Mouse (Mus musculus) CH12.LX (cell line): ENCODE measurements around the gene Gimap5. TPM values are rescaled to one million over a fixed set of nuclear protein-coding genes. Genes with fewer than 3 reads are reported as not detected.
A peak's percentile ranks its signal among the peaks of the same experiment; 100 is the strongest.

Experiments
- DNase-seq: peaks from one replicate; pipeline ENCODE4 v3.0.0-alpha.2; 2013; ENCODE audit errors: extremely low read depth
- H3K27ac ChIP-seq: 2 replicates; pipeline ENCODE4 v1.5.1; 2012; ENCODE audit warnings: low read depth, mild to moderate bottlenecking, control low read depth, moderate library complexity; ENCODE audit not compliant: insufficient read depth
- H3K27me3 ChIP-seq: replicated peaks from 2 replicates; pipeline ENCODE3; 2012; ENCODE audit warnings: inconsistent platforms
- H3K36me3 ChIP-seq, 2 experiments: replicated peaks in 1 of 2; 2 replicates each; pipeline versions ENCODE3 to v1.6.1; 2012; ENCODE audit warnings: inconsistent platforms in 1 of 2, low read length in 1 of 2, mild to moderate bottlenecking in 1 of 2, mixed read lengths in 1 of 2, moderate library complexity in 1 of 2; ENCODE audit not compliant: control insufficient read depth in 1 of 2, insufficient read depth in 1 of 2
- H3K4me1 ChIP-seq, 2 experiments: 2 replicates each; pipeline ENCODE4 v1.6.1; 2012; ENCODE audit warnings: inconsistent platforms in 1 of 2, moderate library complexity in 1 of 2; ENCODE audit not compliant: insufficient read depth in 2 of 2, control insufficient read depth in 1 of 2
- H3K4me2 ChIP-seq: 2 replicates; pipeline ENCODE4 v1.6.1; 2012; ENCODE audit warnings: low read depth, mild to moderate bottlenecking, control low read depth; ENCODE audit not compliant: poor library complexity, insufficient read depth, severe bottlenecking
- H3K4me3 ChIP-seq, 3 experiments: fragments of 150-350 bp in 1 of 3; sonication (generic) in 1 of 3; replicated peaks in 1 of 3; 2 replicates each; pipeline versions ENCODE3 to v1.5.1; 2011 to 2012; ENCODE audit warnings: low read depth in 2 of 3, low read length in 2 of 3, mild to moderate bottlenecking in 2 of 3, moderate library complexity in 2 of 3, control low read depth in 1 of 3, improper control_type of control experiment in 1 of 3, inconsistent platforms in 1 of 3, mixed read lengths in 1 of 3; ENCODE audit not compliant: poor library complexity in 1 of 3
- H3K79me2 ChIP-seq: replicated peaks from 2 replicates; pipeline ENCODE4 v1.6.1; 2012; ENCODE audit warnings: mild to moderate bottlenecking, moderate library complexity; ENCODE audit not compliant: control insufficient read depth, poor library complexity, insufficient read depth, severe bottlenecking; ENCODE audit errors: extremely low read depth
- H3K9ac ChIP-seq: 2 replicates; pipeline ENCODE4 v1.6.1; 2012; ENCODE audit warnings: low read depth, mild to moderate bottlenecking, control low read depth, moderate library complexity; ENCODE audit not compliant: insufficient read depth
- H3K9me3 ChIP-seq: replicated peaks from 2 replicates; pipeline ENCODE3; 2012; ENCODE audit warnings: low read length, inconsistent platforms, mixed read lengths
- BHLHE40 ChIP-seq: IDR thresholded peaks from 2 replicates; pipeline ENCODE4 v1.6.1; 2011; ENCODE audit warnings: mild to moderate bottlenecking, low read depth, low read length, improper control_type of control experiment
- CHD1 ChIP-seq: IDR thresholded peaks from 2 replicates; pipeline ENCODE4 v1.6.1; 2012; ENCODE audit warnings: low read depth, low read length, improper control_type of control experiment, inconsistent platforms
- CHD2 ChIP-seq: IDR thresholded peaks from 2 replicates; pipeline ENCODE4 v1.6.1; 2011; ENCODE audit warnings: low read length, improper control_type of control experiment
- CTCF ChIP-seq, 2 experiments: IDR thresholded peaks in 1 of 2; conservative IDR thresholded peaks in 1 of 2; 2 replicates each; pipeline ENCODE4 v1.5.1; 2011 to 2012; ENCODE audit warnings: low read depth in 2 of 2, low read length in 2 of 2, improper control_type of control experiment in 1 of 2, inconsistent platforms in 1 of 2, mild to moderate bottlenecking in 1 of 2, moderate library complexity in 1 of 2
- E2F4 ChIP-seq: IDR thresholded peaks from 2 replicates; pipeline ENCODE4 v1.6.1; 2011; ENCODE audit warnings: low read depth, low read length, improper control_type of control experiment; ENCODE audit not compliant: insufficient replicate concordance
- ELF1 ChIP-seq: IDR thresholded peaks from 2 replicates; pipeline ENCODE4 v1.6.1; 2014; ENCODE audit warnings: low read depth, mild to moderate bottlenecking, inconsistent platforms, low read length, improper control_type of control experiment
- EP300 ChIP-seq: IDR thresholded peaks from 2 replicates; pipeline ENCODE4 v1.6.1; 2011; ENCODE audit warnings: low read length, improper control_type of control experiment
- ETS1 ChIP-seq: conservative IDR thresholded peaks from 2 replicates; pipeline ENCODE4 v1.6.1; 2012; ENCODE audit warnings: low read depth, mild to moderate bottlenecking, inconsistent platforms, low read length, improper control_type of control experiment, moderate library complexity
- GABPA ChIP-seq: IDR thresholded peaks from 2 replicates; pipeline ENCODE4 v1.6.1; 2012; ENCODE audit warnings: low read depth, low read length, improper control_type of control experiment, inconsistent platforms; ENCODE audit not compliant: insufficient replicate concordance
- HCFC1 ChIP-seq: IDR thresholded peaks from 2 replicates; pipeline ENCODE4 v1.6.1; 2012; ENCODE audit warnings: low read depth, mild to moderate bottlenecking, inconsistent platforms, low read length, improper control_type of control experiment
- IRF4 ChIP-seq: IDR thresholded peaks from 2 replicates; pipeline ENCODE4 v1.6.1; 2014; ENCODE audit warnings: low read depth, mild to moderate bottlenecking, inconsistent platforms, low read length, improper control_type of control experiment
- JUN ChIP-seq: IDR thresholded peaks from 2 replicates; pipeline ENCODE4 v1.6.1; 2011; ENCODE audit warnings: low read depth, mild to moderate bottlenecking, low read length, improper control_type of control experiment, moderate library complexity; ENCODE audit not compliant: insufficient read depth
- JUND ChIP-seq: conservative IDR thresholded peaks from 2 replicates; pipeline ENCODE4 v1.6.1; 2011; ENCODE audit warnings: low read depth, low read length, improper control_type of control experiment
- KAT2A ChIP-seq: IDR thresholded peaks from 2 replicates; pipeline ENCODE4 v1.6.1; 2012; ENCODE audit warnings: low read length, improper control_type of control experiment, inconsistent platforms; ENCODE audit not compliant: insufficient replicate concordance
- MAFK ChIP-seq: IDR thresholded peaks from 2 replicates; pipeline ENCODE4 v1.6.1; 2011; ENCODE audit warnings: low read length, improper control_type of control experiment; ENCODE audit not compliant: insufficient replicate concordance
- MAX ChIP-seq: IDR thresholded peaks from 2 replicates; pipeline ENCODE4 v1.6.1; 2011; ENCODE audit warnings: low read length, improper control_type of control experiment
- MAZ ChIP-seq: IDR thresholded peaks from 2 replicates; pipeline ENCODE4 v1.6.1; 2012; ENCODE audit warnings: low read depth, mild to moderate bottlenecking, inconsistent platforms, low read length, improper control_type of control experiment, moderate library complexity
- MEF2A ChIP-seq: IDR thresholded peaks from 2 replicates; pipeline ENCODE4 v1.6.1; 2014; ENCODE audit warnings: low read depth, mild to moderate bottlenecking, inconsistent platforms, low read length, improper control_type of control experiment, borderline replicate concordance
- MXI1 ChIP-seq: IDR thresholded peaks from 2 replicates; pipeline ENCODE4 v1.6.1; 2011; ENCODE audit warnings: mild to moderate bottlenecking, low read depth, low read length, improper control_type of control experiment
- MYC ChIP-seq: IDR thresholded peaks from 2 replicates; pipeline ENCODE4 v1.6.1; 2011; ENCODE audit warnings: low read depth, mild to moderate bottlenecking, improper control_type of control experiment, low read length
- NELFE ChIP-seq: IDR thresholded peaks from 2 replicates; pipeline ENCODE4 v1.6.1; 2011; ENCODE audit warnings: low read depth, low read length, improper control_type of control experiment
- NRF1 ChIP-seq: IDR thresholded peaks from 2 replicates; pipeline ENCODE4 v1.6.1; 2014; ENCODE audit warnings: low read depth, mild to moderate bottlenecking, inconsistent platforms, low read length, improper control_type of control experiment, moderate library complexity
- PAX5 ChIP-seq: IDR thresholded peaks from 2 replicates; pipeline ENCODE4 v1.6.1; 2012; ENCODE audit warnings: low read length, inconsistent platforms, mixed read lengths
- POLR2A ChIP-seq: IDR thresholded peaks from 2 replicates; pipeline ENCODE4 v1.6.1; 2011; ENCODE audit warnings: low read depth, mild to moderate bottlenecking, improper control_type of control experiment, low read length
- POLR2AphosphoS2 ChIP-seq: IDR thresholded peaks from 2 replicates; pipeline ENCODE4 v1.6.1; 2011; ENCODE audit warnings: low read depth, low read length, improper control_type of control experiment
- RAD21 ChIP-seq: IDR thresholded peaks from 2 replicates; pipeline ENCODE4 v1.6.1; 2011; ENCODE audit warnings: low read depth, mild to moderate bottlenecking, low read length, improper control_type of control experiment, moderate library complexity
- RCOR1 ChIP-seq: conservative IDR thresholded peaks from 2 replicates; pipeline ENCODE4 v1.6.1; 2012; ENCODE audit warnings: low read depth, mild to moderate bottlenecking, inconsistent platforms, low read length, improper control_type of control experiment
- SIN3A ChIP-seq: IDR thresholded peaks from 2 replicates; pipeline ENCODE4 v1.6.1; 2012; ENCODE audit warnings: low read length, improper control_type of control experiment, inconsistent platforms
- SMC3 ChIP-seq: IDR thresholded peaks from 2 replicates; pipeline ENCODE4 v1.6.1; 2011; ENCODE audit warnings: low read depth, low read length, improper control_type of control experiment
- TBP ChIP-seq: conservative IDR thresholded peaks from 2 replicates; pipeline ENCODE4 v1.6.1; 2011; ENCODE audit warnings: low read depth, low read length, improper control_type of control experiment
- TCF12 ChIP-seq: IDR thresholded peaks from 2 replicates; pipeline ENCODE4 v1.6.1; 2014; ENCODE audit warnings: low read depth, mild to moderate bottlenecking, inconsistent platforms, low read length, improper control_type of control experiment
- UBTF ChIP-seq: IDR thresholded peaks from 2 replicates; pipeline ENCODE4 v1.6.1; 2012; ENCODE audit warnings: low read depth, mild to moderate bottlenecking, inconsistent platforms, low read length, improper control_type of control experiment, moderate library complexity
- USF1 ChIP-seq: IDR thresholded peaks from 2 replicates; pipeline ENCODE4 v1.6.1; 2014; ENCODE audit warnings: low read depth, mild to moderate bottlenecking, inconsistent platforms, low read length, improper control_type of control experiment
- USF2 ChIP-seq: conservative IDR thresholded peaks from 2 replicates; pipeline ENCODE4 v1.6.1; 2011; ENCODE audit warnings: low read depth, low read length, improper control_type of control experiment
- ZC3H11A ChIP-seq: IDR thresholded peaks from 2 replicates; pipeline ENCODE4 v1.6.1; 2012; ENCODE audit warnings: low read depth, mild to moderate bottlenecking, inconsistent platforms, low read length, improper control_type of control experiment
- ZKSCAN1 ChIP-seq: IDR thresholded peaks from 2 replicates; pipeline ENCODE4 v1.6.1; 2012; ENCODE audit warnings: low read depth, inconsistent platforms, low read length, improper control_type of control experiment, borderline replicate concordance
- ZMIZ1 ChIP-seq: IDR thresholded peaks from 2 replicates; pipeline ENCODE4 v1.6.1; 2012; ENCODE audit warnings: low read depth, mild to moderate bottlenecking, inconsistent platforms, low read length, improper control_type of control experiment
- ZNF384 ChIP-seq: IDR thresholded peaks from 2 replicates; pipeline ENCODE4 v1.6.1; 2012; ENCODE audit warnings: low read depth, low read length, improper control_type of control experiment, inconsistent platforms
- dilution Hi-C: fragments of 300-500 bp; cut with MboI; formaldehyde crosslinking; loops from 2 replicates; pipeline ENCODE4 v1.14.3; 2020; ENCODE audit warnings: low sequenced_read_pairs; ENCODE audit not compliant: extremely low pct_unique_long_range_greater_than_20kb, extremely low pct_ligation_motif_present
- in situ Hi-C: fragments of 300-500 bp; cut with MboI; formaldehyde crosslinking; loops from 3 replicates; pipeline ENCODE4 v1.14.3; 2019; ENCODE audit warnings: low sequenced_read_pairs, low pct_ligation_motif_present, low pct_unique_long_range_greater_than_20kb, mixed read lengths
- polyA plus RNA-seq: library from polyadenylated mRNA; unstranded; fragments of >175 nt; gene quantifications from 2 replicates; pipeline ENCODE4 v1.2.1, GENCODE M21; 2012; ENCODE audit warnings: low read depth; ENCODE audit not compliant: insufficient read length
- total RNA-seq, 2 experiments: library from RNA; depleted of rRNA; stranded (reverse); fragments of 300-350 nt in 1 of 2; fragments of >200 nt in 1 of 2; gene quantifications; 2 replicates each; pipeline ENCODE4 v1.2.3; 2012 to 2014

Gene Gimap5
- total and polyA plus RNA-seq, 3 experiments: 56.9 to 82.1 (median 74.6) TPM

DNA sequence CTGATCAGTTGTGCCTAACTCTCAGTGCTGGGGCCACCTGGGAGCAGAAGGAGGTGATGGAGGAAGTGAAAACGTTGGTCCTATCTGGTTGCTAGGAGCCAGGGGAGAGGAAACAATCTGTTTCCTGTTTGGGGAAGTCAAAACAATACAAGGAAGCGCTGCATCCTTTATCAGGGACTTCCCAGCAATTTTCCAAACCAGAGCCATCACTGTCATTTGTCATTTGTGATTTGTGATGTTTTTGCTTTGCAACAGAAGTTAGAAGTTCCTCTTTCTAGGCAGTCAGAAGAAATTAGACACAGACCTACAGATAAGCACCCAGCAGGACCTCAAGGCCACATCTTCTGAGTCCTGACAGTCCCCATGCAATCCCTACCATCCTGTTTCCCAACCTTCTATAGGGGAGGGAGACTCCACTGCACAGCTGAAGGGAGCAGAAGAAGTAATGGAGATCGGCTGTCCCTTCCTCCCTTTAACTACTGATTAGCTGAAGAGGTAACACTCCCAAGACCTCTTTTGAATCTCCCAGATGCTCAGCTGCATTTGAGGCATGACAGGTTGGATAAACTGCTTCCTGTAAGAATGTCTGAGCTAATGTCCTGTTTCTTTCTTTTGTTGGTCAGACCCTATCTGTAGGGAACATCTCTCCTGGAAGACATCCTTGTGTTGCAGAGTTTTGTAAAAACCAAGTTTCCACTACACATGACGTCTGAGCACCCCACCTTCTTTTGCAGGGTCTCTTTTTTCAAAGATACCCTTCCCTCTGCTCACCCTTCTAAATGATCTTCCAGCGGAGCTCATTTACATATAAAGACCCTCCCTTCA lies 45.5 kb upstream of the Gimap5 start:
- peak; percentile 95 for DNase-seq
- peaks cover 33 to 60% of the 10 kb centered on the region in 2 experiments for H3K36me3 ChIP-seq
- dilution Hi-C loops: no loop called here
- peak overlapping the region; percentile 43 for H3K9ac ChIP-seq
- H3K4me3 ChIP-seq: peak overlapping the region in 1 of 3 experiments; percentile 3
- H3K9me3 ChIP-seq: peaks cover 15% of the 10 kb centered on the region
- TF ChIP-seq PAX5: no peak
- peak; percentile 61; the same call in 1 of the 2 replicates for TF ChIP-seq KAT2A
- TF ChIP-seq SIN3A: peak; percentile 96
- no peak; the same call in 1 of the 2 replicates for TF ChIP-seq ZC3H11A
- peak; percentile 91 for TF ChIP-seq CHD2
- TF ChIP-seq ELF1: peak; percentile 86
- peak; percentile 93 for TF ChIP-seq MEF2A
- peak; percentile 75 for TF ChIP-seq RCOR1
- no peak for TF ChIP-seq ZKSCAN1
- 0 out of 2 replicates have a peak, but pooled peaks have one; percentile 60 for TF ChIP-seq MAFK
- no peak for TF ChIP-seq USF1
- TF ChIP-seq IRF4: peak; percentile 99
- no peak for TF ChIP-seq GABPA
- peak; percentile 46; the same call in 1 of the 2 replicates for TF ChIP-seq ZMIZ1
- 0 out of 2 replicates have a peak, but pooled peaks have one; percentile 32 for TF ChIP-seq NELFE
- peak; percentile 70; the same call in 1 of the 2 replicates for TF ChIP-seq MAZ
- TF ChIP-seq MAX: 0 out of 2 replicates have a peak, but pooled peaks have one; percentile 16
- TF ChIP-seq E2F4: no peak
- peak; percentile 79 for TF ChIP-seq JUN
- peak; percentile 100 for TF ChIP-seq EP300
- peak; percentile 100 for TF ChIP-seq TCF12
- TF ChIP-seq POLR2A: peak; percentile 59
- TF ChIP-seq CTCF (conservative IDR thresholded peaks at IDR 0.05 in 1 of 2, IDR thresholded peaks at IDR 0.05 in 1 of 2; ENCODE audit: low read depth in 2 of 2, low read length in 2 of 2): no peak
- TF ChIP-seq JUND: peak; percentile 85
- peak; percentile 58 for TF ChIP-seq TBP
- TF ChIP-seq SMC3: no peak
- TF ChIP-seq HCFC1: no peak
- TF ChIP-seq POLR2AphosphoS2: peak; percentile 87
- TF ChIP-seq USF2: no peak
- peak; percentile 86 for TF ChIP-seq BHLHE40
- TF ChIP-seq RAD21: no peak; the same call in none of the 2 replicates
- TF ChIP-seq UBTF: no peak
- TF ChIP-seq CHD1: peak; percentile 40; the same call in 1 of the 2 replicates
- TF ChIP-seq MYC: peak; percentile 84; the same call in 1 of the 2 replicates
- TF ChIP-seq NRF1: no peak
- peak; percentile 30; the same call in 1 of the 2 replicates for TF ChIP-seq ZNF384
- TF ChIP-seq ETS1: peak; percentile 95
- TF ChIP-seq MXI1: peak; percentile 96
- TF ChIP-seq, all 38 proteins: peak for 25
- Histone ChIP-seq H3K27me3 (no peaks in the 10 kb centered on the region), H3K27ac (peak overlapping the region; percentile 98), H3K4me1 (peaks cover 43 to 83% of the 10 kb centered on the region in 2 experiments), H3K4me2 (peak overlapping the region; percentile 18), H3K79me2 (peaks cover 25% of the 10 kb centered on the region)
- in situ Hi-C loops: loop anchor here (5.0 kb wide), 1 partner anchor 37 kb away; the partner anchor contains the start of gene Gimap1
